Mouse (Mus musculus): ENCODE data around the gene Pcare.

GRCm38 (mm10) chr17:71747561-71747960 is 5.1 kb downstream of the Pcare start:
- no peak for TF ChIP-seq CTCF (conservative IDR thresholded peaks at IDR 0.05; ENCODE audit: low read length)
- no peak for TF ChIP-seq NANOG (IDR thresholded peaks at IDR 0.05; ENCODE audit: borderline replicate concordance, low read length)
